Mouse (Mus musculus): ENCODE data around the gene Fstl4.

GRCm38 (mm10) chr11:52820336-52820905 is 56.0 kb downstream of the Fstl4 start:
- no peak for TF ChIP-seq POLR2A (IDR thresholded peaks at IDR 0.05; ENCODE audit: borderline replicate concordance, low read depth, low read length)
- no peak for TF ChIP-seq CTCF (IDR thresholded peaks at IDR 0.05; ENCODE audit: low read depth, low read length)
